Mouse (Mus musculus): ENCODE results near the gene Tmem151a. TPM values are rescaled to one million over a fixed set of nuclear protein-coding genes. Genes with fewer than 3 reads are reported as not detected.

Tmem151a gene
- polyA plus RNA-seq, 1 experiment: 146 TPM

DNA sequence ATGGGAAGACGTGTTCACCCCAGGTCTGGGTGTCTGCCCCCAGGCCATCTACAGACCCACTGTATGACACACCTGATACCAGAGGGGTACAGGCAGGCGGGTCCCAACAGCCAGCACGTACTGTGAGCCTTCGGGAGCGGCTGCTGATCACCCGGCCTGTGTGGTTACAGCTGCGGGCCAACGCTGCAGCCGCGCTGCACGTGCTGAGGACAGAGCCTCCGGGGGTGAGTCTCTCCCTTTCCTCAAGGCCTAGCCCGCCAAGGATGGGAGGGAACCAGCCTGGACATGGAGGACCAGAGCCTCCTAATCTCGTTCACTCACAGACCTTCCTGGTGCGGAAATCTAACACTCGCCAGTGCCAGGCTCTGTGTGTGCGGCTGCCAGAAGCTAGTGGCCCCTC, 34.3 kb downstream of the Tmem151a start:
- TF ChIP-seq POLR2A (IDR thresholded peaks at IDR 0.05; ENCODE audit: extremely low read depth, insufficient read depth, low read length): no peak
- no peak for TF ChIP-seq CTCF (IDR thresholded peaks at IDR 0.05; ENCODE audit: extremely low read depth, insufficient read depth, low read length)
- Histone ChIP-seq H3K27ac (ENCODE audit: insufficient read depth, low read length) (peak overlapping the region; percentile 84), H3K4me3 (ENCODE audit: insufficient read depth, low read length) (peak overlapping the region; percentile 58), H3K4me1 (ENCODE audit: control insufficient read depth, insufficient read depth, low read length) (peaks cover 11% of the 10 kb centered on the region)

DNA sequence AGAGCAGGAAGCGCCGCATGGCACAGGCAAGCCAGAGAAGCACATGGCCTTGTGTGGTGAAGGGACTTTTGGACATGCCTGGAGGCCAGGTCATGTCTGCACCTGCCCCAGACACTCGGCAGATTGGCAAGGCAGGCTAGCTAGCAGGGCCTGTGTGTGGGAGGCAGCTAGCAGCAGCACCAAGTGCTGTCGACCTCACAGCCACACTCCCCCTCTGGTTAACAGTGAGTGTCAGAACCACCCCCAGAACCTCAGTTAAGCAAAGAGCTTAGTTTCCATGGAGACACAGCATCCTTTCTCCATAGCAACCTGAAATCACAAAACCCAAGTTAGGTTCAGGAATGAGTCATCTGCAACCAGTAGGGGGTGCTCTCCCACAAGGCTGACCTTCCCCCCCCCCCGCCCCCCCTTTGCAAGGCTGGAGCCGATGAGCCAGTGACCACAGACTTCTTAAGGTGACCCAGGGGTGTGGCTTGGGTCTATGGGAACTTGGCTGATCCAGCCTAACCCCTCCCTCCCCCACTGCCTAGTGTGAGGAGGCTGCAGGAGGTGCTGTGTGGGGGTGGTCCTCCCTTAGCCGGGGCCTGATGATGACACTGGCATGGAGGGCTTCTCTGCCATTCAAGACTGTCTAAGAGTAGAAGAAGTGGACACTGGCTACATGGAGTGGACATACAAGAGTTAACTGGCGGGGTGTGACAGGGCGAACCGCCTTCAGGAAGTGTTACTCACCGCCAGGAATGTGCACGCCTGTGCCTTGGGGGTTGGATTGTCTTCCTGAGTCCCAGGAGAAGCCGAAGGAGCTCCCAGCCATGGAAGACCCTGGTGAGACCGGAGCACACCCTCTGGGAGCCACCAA, 35.1 kb downstream of the Tmem151a start, which contains the start of gene Rin1:
Gene Rin1, plus strand, starts transcription at position 435 of the 859 bp plus-strand sequence.
- TF ChIP-seq CTCF (IDR thresholded peaks at IDR 0.05; ENCODE audit: extremely low read depth, insufficient read depth, low read length): peak; percentile 40
- TF ChIP-seq POLR2A (IDR thresholded peaks at IDR 0.05; ENCODE audit: extremely low read depth, insufficient read depth, low read length): peak; percentile 54; the same call in 1 of the 2 replicates
- H3K4me3 ChIP-seq (ENCODE audit: insufficient read depth, low read length): peak within 1 kb of the TSS; percentile 58
- peaks cover 13% of the 10 kb centered on the region for H3K4me1 ChIP-seq (ENCODE audit: control insufficient read depth, insufficient read depth, low read length)
- peak within 1 kb of the TSS; percentile 94 for H3K27ac ChIP-seq (ENCODE audit: insufficient read depth, low read length)

DNA sequence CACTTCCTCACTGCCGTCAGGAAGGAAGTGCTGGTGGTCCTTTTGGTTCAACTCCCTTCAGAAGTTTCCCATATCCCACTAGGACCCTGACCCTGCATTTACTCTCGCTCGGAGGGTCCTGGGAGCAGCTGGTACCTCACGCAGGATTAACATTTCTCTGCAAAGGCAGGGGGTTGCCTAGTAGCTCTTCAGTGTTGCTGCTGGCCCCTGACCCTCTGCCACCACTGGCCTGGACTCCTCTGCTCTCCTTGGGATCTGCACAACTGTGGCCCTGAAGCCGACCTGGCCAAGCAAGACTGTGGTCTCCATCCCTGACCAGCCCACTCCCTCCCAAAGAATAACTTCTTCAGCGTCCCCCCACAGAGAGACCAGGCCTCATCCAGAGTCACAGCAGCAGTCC, 36.0 kb downstream of the Tmem151a start:
- TF ChIP-seq CTCF (IDR thresholded peaks at IDR 0.05; ENCODE audit: extremely low read depth, insufficient read depth, low read length) (no peak), POLR2A (IDR thresholded peaks at IDR 0.05; ENCODE audit: extremely low read depth, insufficient read depth, low read length) (no peak)
- Histone ChIP-seq H3K27ac (ENCODE audit: insufficient read depth, low read length) (peak overlapping the region; percentile 94), H3K4me1 (ENCODE audit: control insufficient read depth, insufficient read depth, low read length) (peaks cover 13% of the 10 kb centered on the region), H3K4me3 (ENCODE audit: insufficient read depth, low read length) (no peak overlapping the region)

DNA sequence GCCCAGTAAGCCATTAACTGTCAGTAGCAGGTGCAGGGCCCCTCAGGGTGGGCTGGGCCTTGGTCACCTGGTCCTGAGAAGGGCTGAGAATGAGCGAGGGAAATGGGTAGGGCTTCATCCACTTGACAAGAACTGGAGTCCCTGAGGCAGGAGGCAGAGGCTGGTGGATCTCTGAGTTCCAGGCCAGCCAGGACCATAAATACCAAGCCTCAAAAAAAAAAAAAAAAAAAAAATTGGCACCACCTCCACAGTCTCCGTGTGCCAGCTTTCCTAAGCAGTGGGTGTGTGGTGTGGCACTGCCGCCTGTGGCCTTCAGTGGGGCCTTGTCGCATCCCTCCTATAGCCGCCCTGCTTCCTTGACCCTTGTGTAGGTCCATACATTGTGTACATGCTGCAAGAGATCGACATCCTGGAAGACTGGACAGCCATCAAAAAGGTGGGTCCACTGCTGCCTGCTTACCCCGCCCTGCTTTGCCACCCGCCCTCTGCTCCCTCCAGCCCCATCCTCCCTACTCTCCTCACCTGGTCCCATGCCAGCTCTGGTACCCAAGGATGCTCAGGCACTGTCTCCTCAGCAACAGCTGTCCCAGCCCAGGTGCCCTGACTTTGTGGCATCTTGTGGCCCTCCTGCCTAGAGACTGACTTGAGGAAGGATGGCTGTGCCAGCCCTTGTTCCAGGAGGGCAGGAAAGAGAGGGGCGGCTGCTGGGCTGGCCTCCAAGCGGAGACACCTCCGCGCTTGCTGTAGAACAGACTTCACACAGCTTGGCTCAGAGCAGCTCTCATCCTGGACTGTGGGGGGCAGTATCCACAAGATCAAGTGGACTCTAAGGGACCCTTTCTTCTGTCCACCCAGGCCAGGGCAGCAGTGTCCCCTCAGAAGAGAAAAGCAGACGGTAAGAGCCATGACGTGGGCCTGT, 36.9 kb downstream of the Tmem151a start:
- peak overlapping the region; percentile 36 for H3K4me3 ChIP-seq (ENCODE audit: insufficient read depth, low read length)
- peaks cover 13% of the 10 kb centered on the region for H3K4me1 ChIP-seq (ENCODE audit: control insufficient read depth, insufficient read depth, low read length)
- peak overlapping the region; percentile 96 for H3K27ac ChIP-seq (ENCODE audit: insufficient read depth, low read length)
- TF ChIP-seq POLR2A (IDR thresholded peaks at IDR 0.05; ENCODE audit: extremely low read depth, insufficient read depth, low read length) (peak; percentile 50), CTCF (IDR thresholded peaks at IDR 0.05; ENCODE audit: extremely low read depth, insufficient read depth, low read length) (peak; percentile 33; the same call in 1 of the 2 replicates)

DNA sequence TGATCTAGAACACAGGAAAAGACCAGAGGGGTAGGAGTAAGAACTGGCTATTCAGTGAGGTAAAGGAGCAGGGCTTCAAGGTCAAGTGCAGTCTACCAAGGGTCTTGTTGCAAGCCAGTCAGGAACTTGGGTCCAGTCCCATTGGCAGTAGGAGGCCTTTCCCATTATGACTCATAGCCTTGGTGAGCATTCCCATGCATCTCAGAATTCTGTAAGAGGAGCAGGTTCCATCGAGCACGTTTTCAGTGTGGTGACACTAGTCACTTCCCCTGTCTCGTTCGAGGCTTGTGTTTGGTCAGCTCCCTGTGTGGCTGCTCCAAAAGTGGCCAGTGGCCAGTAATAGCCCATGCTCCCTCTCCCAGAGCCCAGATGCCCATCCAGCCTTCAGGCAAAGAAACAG, 39.8 kb downstream of the Tmem151a start:
- H3K4me1 ChIP-seq (ENCODE audit: control insufficient read depth, insufficient read depth, low read length): peaks cover 13% of the 10 kb centered on the region
- TF ChIP-seq POLR2A (IDR thresholded peaks at IDR 0.05; ENCODE audit: extremely low read depth, insufficient read depth, low read length) (no peak), CTCF (IDR thresholded peaks at IDR 0.05; ENCODE audit: extremely low read depth, insufficient read depth, low read length) (no peak)
- peak overlapping the region; percentile 13; the same call in 1 of the 2 replicates for H3K27ac ChIP-seq (ENCODE audit: insufficient read depth, low read length)
- no peak overlapping the region for H3K4me3 ChIP-seq (ENCODE audit: insufficient read depth, low read length)

DNA sequence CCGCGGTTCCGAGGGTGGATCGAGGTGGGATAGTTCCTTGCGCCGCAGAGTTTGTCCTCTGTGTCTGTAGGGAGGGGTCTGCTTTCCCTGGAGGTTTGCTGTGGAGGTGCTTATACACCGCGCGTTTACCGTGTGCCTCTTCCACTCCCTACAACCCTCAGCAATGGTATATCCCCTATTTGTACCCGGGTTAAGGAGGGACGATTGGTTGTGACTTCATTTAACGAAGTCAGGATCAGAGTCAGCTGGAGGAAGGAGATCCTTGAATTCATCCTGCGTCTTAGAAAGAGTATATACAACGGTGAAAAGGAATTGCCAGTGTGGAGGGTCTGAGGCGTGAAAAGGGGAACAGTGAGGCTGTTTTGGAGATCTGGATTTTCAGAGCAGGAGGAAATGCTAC, 43.7 kb downstream of the Tmem151a start:
- H3K27ac ChIP-seq (ENCODE audit: insufficient read depth, low read length): no peak overlapping the region
- TF ChIP-seq POLR2A (IDR thresholded peaks at IDR 0.05; ENCODE audit: extremely low read depth, insufficient read depth, low read length) (no peak), CTCF (IDR thresholded peaks at IDR 0.05; ENCODE audit: extremely low read depth, insufficient read depth, low read length) (no peak)
- peak overlapping the region; percentile 65 for H3K4me3 ChIP-seq (ENCODE audit: insufficient read depth, low read length)
- H3K4me1 ChIP-seq (ENCODE audit: control insufficient read depth, insufficient read depth, low read length): peaks cover 2% of the 10 kb centered on the region; the same call in 1 of the 2 replicates

DNA sequence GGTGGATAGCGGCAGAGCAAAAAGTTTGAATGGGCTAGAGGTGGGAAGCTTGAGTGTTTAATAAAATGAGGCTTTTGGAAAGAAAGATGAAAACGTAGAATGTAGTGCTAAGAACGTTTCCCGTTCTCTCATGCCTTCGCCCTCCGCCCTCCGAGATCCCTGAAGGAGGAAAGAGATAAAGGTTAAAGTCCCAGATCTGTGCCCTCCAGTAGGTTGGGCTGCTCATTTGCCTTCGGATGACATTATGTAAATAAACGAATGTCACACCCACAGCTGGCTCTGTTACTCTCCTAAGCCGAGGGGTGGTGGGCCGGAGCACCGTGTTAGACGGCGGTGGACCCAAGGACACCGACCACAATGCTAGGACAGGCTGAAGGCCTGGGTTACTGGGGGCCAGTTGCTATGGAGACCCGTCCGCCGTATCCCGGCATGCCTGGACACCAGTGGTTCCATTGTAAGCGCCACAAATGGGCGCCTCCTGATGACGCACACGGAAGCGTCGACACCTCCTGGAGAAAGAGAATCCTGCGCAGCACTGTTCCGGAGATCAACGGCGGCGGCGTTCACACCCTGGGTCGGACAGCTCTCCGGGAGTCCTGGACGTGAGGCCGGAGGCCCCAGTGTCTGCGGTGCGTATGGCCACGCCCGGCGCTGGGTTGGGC, 44.3 kb downstream of the Tmem151a start, which contains the start of gene Brms1:
Gene Brms1, plus strand, starts transcription at position 493 of the 662 bp plus-strand sequence.
- Histone ChIP-seq H3K4me3 (ENCODE audit: insufficient read depth, low read length) (peak within 1 kb of the TSS; percentile 65), H3K4me1 (ENCODE audit: control insufficient read depth, insufficient read depth, low read length) (peaks cover 2% of the 10 kb centered on the region; the same call in 1 of the 2 replicates), H3K27ac (ENCODE audit: insufficient read depth, low read length) (0 out of 2 replicates have a peak within 1 kb of the TSS, but pooled peaks have one; percentile 21)
- peak; percentile 67 for TF ChIP-seq POLR2A (IDR thresholded peaks at IDR 0.05; ENCODE audit: extremely low read depth, insufficient read depth, low read length)
- no peak for TF ChIP-seq CTCF (IDR thresholded peaks at IDR 0.05; ENCODE audit: extremely low read depth, insufficient read depth, low read length)

DNA sequence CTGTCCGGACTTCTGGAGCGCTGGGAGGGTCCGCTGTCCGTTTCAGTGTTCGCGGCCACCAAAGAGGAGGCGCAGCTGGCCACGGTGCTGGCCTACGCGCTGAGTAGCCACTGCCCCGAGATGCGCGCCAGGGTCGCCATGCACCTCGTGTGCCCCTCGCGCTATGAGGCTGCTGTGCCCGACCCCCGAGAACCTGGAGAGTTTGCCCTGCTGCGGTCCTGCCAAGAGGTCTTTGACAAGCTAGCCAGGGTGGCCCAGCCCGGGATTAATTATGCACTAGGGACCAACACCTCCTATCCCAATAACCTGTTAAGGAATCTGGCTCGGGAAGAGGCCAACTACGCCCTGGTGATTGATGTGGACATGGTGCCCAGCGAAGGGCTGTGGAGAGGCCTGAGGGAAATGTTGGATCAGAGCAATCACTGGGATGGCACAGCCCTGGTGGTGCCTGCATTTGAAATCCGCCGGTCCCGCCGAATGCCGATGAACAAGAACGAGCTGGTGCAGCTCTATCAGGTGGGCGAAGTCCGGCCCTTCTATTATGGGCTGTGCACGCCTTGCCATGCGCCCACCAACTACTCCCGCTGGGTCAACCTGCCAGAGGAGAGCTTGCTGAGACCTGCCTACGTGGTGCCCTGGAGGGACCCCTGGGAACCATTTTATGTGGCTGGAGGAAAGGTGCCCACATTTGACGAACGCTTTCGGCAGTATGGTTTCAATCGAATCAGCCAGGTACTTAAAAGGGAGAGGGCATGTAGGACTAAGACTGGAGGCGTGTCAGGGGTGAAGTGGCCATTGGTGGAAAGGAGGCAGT, 45.8 kb downstream of the Tmem151a start:
- Histone ChIP-seq H3K4me3 (ENCODE audit: insufficient read depth, low read length) (peak overlapping the region; percentile 65), H3K27ac (ENCODE audit: insufficient read depth, low read length) (peak overlapping the region; percentile 62)
- no peak for TF ChIP-seq POLR2A (IDR thresholded peaks at IDR 0.05; ENCODE audit: extremely low read depth, insufficient read depth, low read length)
- TF ChIP-seq CTCF (IDR thresholded peaks at IDR 0.05; ENCODE audit: extremely low read depth, insufficient read depth, low read length): no peak

More for the DNA sequence above, 45.8 kb downstream of the Tmem151a start:
- no peaks in the 10 kb centered on the region for H3K4me1 ChIP-seq (ENCODE audit: control insufficient read depth, insufficient read depth, low read length)

Measured in cortical plate, adult 2 months (tissue).